Mouse (Mus musculus): Measurements from ENCODE around the gene Tas2r103. TPM values are rescaled to one million over a fixed set of nuclear protein-coding genes. Genes with fewer than 3 reads are reported as not detected.

Tas2r103 gene
- not detected in 2 replicates for polyA plus RNA-seq (2014; fragmentation: Nextera tagmentation; extraction: Ambion mirVana)

DNA sequence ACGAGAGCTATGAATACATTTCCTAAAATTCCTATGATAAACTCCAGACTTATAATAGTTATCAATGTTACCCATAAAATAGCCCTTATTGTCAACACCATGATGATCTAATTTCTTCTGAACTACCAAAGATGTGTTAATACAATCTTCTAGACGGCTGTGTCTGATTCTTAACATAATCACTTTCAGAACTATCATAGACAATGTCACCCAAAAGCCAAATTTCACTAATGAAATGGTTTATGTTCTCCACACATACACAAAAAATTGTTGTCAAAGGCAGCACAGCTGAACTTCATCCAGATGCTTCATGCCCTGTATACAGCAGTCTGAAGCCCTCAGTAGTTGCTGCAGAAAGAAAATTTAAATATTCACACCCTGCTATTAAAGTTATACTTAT is at the start of gene Tas2r103:
Tas2r103 (minus strand) TSS at position 101 of the 400 bp plus-strand sequence.
- Histone ChIP-seq H3K4me2 (replicated peaks; ENCODE audit: low read depth, low read length) (no peak within 1 kb of the TSS), H3K27ac (ENCODE audit: low read depth, low read length) (no peak within 1 kb of the TSS), H3K4me1 (replicated peaks; ENCODE audit: control insufficient read depth, insufficient read depth, low read length) (no peaks in the 10 kb centered on the region), H3K27me3 (ENCODE audit: control insufficient read depth, insufficient read depth, low read length) (no peaks in the 10 kb centered on the region), H3K9ac (ENCODE audit: low read depth, low read length) (no peak within 1 kb of the TSS), H3K4me3 (ENCODE audit: low read depth, low read length) (no peak within 1 kb of the TSS), H3K36me3 (ENCODE audit: control insufficient read depth, insufficient read depth, low read length) (no peaks in the 10 kb centered on the region), H3K9me3 (ENCODE audit: control insufficient read depth, low read length) (no peaks in the 10 kb centered on the region)
- WGBS: 85% methylated on average over 2 of the region's 2 CpGs
- ATAC-seq (ENCODE audit: low FRiP score) (no peak), DNase-seq (ENCODE audit: low spot score) (no peak)

DNA sequence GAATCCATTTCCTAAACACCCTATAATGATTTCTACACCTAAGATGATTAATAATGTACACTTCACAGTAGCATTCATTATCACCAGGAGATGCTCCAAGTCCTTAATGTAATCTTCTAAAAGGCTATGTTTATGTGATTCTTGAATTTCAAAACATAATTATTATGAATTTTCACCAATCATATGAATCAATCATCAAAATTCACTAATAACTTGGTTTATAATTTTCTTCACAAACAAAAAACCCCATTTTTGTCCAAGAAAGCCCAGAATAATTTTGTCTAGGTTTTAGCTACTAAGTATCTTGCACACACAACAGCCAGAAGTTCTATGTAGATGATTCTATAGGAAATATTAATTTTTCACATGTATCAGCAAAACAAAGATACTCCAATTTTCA is 18.8 kb upstream of the Tas2r103 start, which contains the start of gene Tas2r140:
Tas2r140 (minus strand) TSS at position 101 of the 400 bp plus-strand sequence.
- DNase-seq (ENCODE audit: low spot score): no peak
- Histone ChIP-seq H3K4me1 (replicated peaks; ENCODE audit: control insufficient read depth, insufficient read depth, low read length) (no peaks in the 10 kb centered on the region), H3K27ac (ENCODE audit: low read depth, low read length) (no peak within 1 kb of the TSS), H3K9me3 (ENCODE audit: control insufficient read depth, low read length) (no peaks in the 10 kb centered on the region), H3K27me3 (ENCODE audit: control insufficient read depth, insufficient read depth, low read length) (no peaks in the 10 kb centered on the region), H3K36me3 (ENCODE audit: control insufficient read depth, insufficient read depth, low read length) (no peaks in the 10 kb centered on the region), H3K4me3 (ENCODE audit: low read depth, low read length) (no peak within 1 kb of the TSS), H3K9ac (ENCODE audit: low read depth, low read length) (no peak within 1 kb of the TSS), H3K4me2 (replicated peaks; ENCODE audit: low read depth, low read length) (no peak within 1 kb of the TSS)
- ATAC-seq (ENCODE audit: low FRiP score): no peak

Other genes with a start within 250 kb of the Tas2r103 start
- not detected in 2 replicates for gene Tas2r117, start 234.3 kb downstream of the Tas2r103 start, polyA plus RNA-seq (2014; fragmentation: Nextera tagmentation; extraction: Ambion mirVana)
- gene Tas2r123, start 190.0 kb downstream of the Tas2r103 start, polyA plus RNA-seq (2014; fragmentation: Nextera tagmentation; extraction: Ambion mirVana): not detected in 2 replicates
- gene Tas2r116, start 181.7 kb downstream of the Tas2r103 start, polyA plus RNA-seq (2014; fragmentation: Nextera tagmentation; extraction: Ambion mirVana): not detected in 2 replicates
- not detected in 2 replicates for gene Tas2r110, start 169.1 kb downstream of the Tas2r103 start, polyA plus RNA-seq (2014; fragmentation: Nextera tagmentation; extraction: Ambion mirVana)
- not detected in 2 replicates for gene Tas2r113, start 144.1 kb downstream of the Tas2r103 start, polyA plus RNA-seq (2014; fragmentation: Nextera tagmentation; extraction: Ambion mirVana)
- not detected in 2 replicates for gene Tas2r125, start 127.5 kb downstream of the Tas2r103 start, polyA plus RNA-seq (2014; fragmentation: Nextera tagmentation; extraction: Ambion mirVana)
- gene Tas2r129, start 86.0 kb downstream of the Tas2r103 start, polyA plus RNA-seq (2014; fragmentation: Nextera tagmentation; extraction: Ambion mirVana): not detected in 2 replicates
- gene Tas2r131, start 79.2 kb downstream of the Tas2r103 start, polyA plus RNA-seq (2014; fragmentation: Nextera tagmentation; extraction: Ambion mirVana): not detected in 2 replicates
- not detected in 2 replicates for gene Tas2r109, start 56.1 kb downstream of the Tas2r103 start, polyA plus RNA-seq (2014; fragmentation: Nextera tagmentation; extraction: Ambion mirVana)
- gene Tas2r140, start 18.7 kb upstream of the Tas2r103 start, polyA plus RNA-seq (2014; fragmentation: Nextera tagmentation; extraction: Ambion mirVana): not detected in 2 replicates
- 77.3 and 92.5 TPM in 2 replicates for gene Smim10l1, start 67.8 kb upstream of the Tas2r103 start, polyA plus RNA-seq (2014; fragmentation: Nextera tagmentation; extraction: Ambion mirVana)

Data from hindbrain, embryonic 11.5 days (tissue).